Mouse (Mus musculus): Measurements from ENCODE around the gene Cox8a.

Cox8a gene

GRCm38 (mm10) chr19:7223488-7223887 is 6.1 kb upstream of the Cox8a start:
- no peak for DNase-seq (ENCODE audit: low read depth in 2 of 2, low spot score in 2 of 2)

DNA sequence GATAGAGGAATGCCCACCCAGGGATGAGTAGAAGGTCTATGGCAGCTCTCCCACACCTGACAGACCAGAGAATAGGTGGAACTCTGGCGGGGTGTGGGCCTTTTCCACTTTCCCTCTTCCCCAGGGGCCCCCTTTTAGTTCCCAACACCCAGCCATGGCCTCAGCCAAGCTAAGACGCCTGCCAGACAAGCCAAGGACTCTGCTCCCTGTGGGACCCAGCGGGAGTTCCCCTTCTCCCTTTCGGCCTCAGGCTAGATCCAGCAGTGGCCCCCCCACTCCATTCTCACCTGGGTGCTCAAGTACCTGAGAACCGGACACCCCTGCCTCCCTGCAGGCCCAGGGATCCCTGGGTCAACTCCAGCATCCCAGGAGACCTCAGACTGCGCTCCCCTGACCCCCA is 4.8 kb upstream of the Cox8a start:
- no peak for DNase-seq (ENCODE audit: low read depth in 2 of 2, low spot score in 2 of 2)

GRCm38 (mm10) chr19:7218753-7219152 is 1.3 kb upstream of the Cox8a start:
- no peak for DNase-seq (ENCODE audit: low read depth in 2 of 2, low spot score in 2 of 2)

DNA sequence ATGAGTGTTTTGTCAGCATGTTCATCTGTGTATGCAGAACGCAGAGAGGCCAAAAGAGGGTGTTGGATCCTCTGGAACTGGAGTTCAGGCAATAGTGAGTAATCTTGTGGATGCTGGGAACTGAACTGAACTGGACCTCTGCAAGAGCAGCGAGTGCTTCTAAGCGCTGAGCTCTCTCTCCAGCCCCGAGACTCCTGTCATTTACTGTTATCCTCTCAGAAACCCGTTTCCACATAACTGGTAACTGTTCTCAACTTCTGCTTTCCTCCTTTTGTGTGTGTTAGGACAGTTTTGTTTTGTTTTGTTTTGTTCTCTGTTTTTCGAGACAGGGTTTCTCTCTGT is 481 bp upstream of the Cox8a start:
- DNase-seq (ENCODE audit: low read depth in 2 of 2, low spot score in 2 of 2): no peak

- DNase-seq (ENCODE audit: low read depth in 2 of 2, low spot score in 2 of 2): no peak
Measured at GRCm38 (mm10) chr19:7214484-7214883, 2.9 kb downstream of the Cox8a start.

DNA sequence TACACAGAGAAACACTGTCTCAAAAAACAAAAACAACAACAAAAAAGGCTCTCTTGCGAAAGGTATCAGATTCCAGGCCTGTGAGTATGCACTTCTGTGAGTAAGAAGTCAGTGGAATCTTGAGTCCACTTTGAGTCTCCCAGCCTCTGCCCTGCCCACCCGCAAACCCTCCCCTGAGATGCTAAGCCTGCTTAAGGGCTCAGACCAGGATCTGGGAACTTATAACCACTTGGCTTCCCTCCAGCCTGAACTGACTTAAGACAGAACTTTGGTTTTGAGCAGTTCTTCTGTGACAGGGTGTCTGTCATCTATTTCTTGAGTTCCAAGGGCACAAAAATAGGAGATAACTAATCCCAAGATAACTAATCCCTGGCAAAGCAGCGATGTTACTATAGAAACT is 4.4 kb downstream of the Cox8a start:
- no peak for DNase-seq (ENCODE audit: low read depth in 2 of 2, low spot score in 2 of 2)

GRCm38 (mm10) chr19:7212216-7212615 is 5.2 kb downstream of the Cox8a start:
- DNase-seq (ENCODE audit: low read depth in 2 of 2, low spot score in 2 of 2): no peak

GRCm38 (mm10) chr19:7209907-7210646 is 7.3 kb downstream of the Cox8a start:
- DNase-seq (ENCODE audit: low read depth in 2 of 2, low spot score in 2 of 2): no peak

GRCm38 (mm10) chr19:7205753-7206736 is 11.4 kb downstream of the Cox8a start, which contains the start of gene Otub1:
Otub1 (minus strand) TSS chr19:7206316.
- DNase-seq (ENCODE audit: low read depth in 2 of 2, low spot score in 2 of 2): peak; percentile 84 to 94

- DNase-seq (ENCODE audit: low read depth in 2 of 2, low spot score in 2 of 2): no peak
Measured at GRCm38 (mm10) chr19:7205326-7205725, 12.1 kb downstream of the Cox8a start.

DNA sequence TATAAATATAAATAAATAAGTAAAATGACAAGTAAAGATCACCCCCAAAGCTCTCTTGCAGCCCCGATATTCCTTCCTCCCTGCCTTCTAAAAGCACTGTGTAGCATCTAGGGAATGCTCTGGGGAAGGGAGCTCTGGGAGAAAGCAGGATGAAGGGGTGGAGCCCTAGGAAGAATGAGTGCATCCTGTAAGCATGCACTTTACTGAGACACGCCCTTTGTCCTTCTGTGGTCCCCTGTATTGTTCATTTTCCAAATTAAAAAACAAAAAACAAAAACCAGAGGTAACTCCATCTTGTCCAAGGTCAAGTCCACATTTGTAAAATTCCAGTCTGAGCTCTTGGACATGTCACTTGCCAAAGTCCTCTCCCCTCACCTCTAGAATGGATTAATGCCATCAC is 12.5 kb downstream of the Cox8a start:
- no peak for DNase-seq (ENCODE audit: low read depth in 2 of 2, low spot score in 2 of 2)

GRCm38 (mm10) chr19:7200427-7200826 is 17.0 kb downstream of the Cox8a start:
- no peak for DNase-seq (ENCODE audit: low read depth in 2 of 2, low spot score in 2 of 2)

GRCm38 (mm10) chr19:7199089-7199488 is 18.3 kb downstream of the Cox8a start:
- DNase-seq (ENCODE audit: low read depth in 2 of 2, low spot score in 2 of 2): no peak

DNA sequence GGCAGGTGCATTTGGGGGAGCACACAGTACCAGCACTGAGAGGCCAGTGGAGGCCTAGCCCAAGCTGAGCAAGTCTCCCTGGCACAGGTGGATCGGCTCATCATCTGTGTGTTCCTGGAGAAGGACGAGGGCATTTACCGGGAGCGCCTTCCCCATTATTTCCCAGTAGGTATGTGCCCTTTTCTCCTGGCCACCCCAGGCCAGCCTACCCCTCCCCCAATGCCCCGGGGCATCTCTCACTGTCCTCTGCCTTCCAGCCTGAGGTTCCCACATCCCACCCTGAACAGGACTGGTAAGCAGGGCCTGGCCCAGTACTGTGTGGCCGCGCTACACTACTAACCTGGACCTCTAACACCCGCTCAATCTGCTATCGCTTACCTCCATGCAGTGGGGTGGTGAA is 20.0 kb downstream of the Cox8a start:
- DNase-seq (ENCODE audit: low read depth in 2 of 2, low spot score in 2 of 2): no peak

DNA sequence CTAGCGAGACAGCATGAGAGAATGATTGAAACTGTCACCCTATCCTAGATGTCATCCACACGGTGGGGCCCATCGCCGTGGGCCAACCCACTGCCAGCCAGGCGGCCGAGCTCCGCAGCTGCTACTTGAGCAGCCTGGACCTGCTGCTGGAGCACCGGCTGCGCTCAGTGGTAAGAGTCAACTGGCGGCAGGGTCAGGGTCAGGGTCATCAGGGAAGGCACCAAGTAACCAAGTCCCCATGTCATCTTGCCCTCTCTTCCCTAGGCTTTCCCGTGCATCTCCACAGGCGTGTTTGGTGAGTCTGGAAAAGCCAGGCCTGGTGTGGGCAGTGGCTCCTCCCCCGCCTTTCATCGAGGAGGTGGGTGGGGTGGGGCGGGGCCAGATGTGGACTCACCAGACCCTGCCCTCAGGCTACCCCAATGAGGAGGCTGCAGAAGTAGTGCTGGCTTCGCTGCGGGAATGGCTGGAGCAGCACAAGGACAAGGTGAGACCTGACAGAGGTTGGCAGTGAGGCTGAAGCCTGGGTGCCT is 20.6 kb downstream of the Cox8a start:
- DNase-seq (ENCODE audit: low read depth in 2 of 2, low spot score in 2 of 2): no peak

GRCm38 (mm10) chr19:7195900-7196728 is 21.3 kb downstream of the Cox8a start:
- no peak for DNase-seq (ENCODE audit: low read depth in 2 of 2, low spot score in 2 of 2)

DNA sequence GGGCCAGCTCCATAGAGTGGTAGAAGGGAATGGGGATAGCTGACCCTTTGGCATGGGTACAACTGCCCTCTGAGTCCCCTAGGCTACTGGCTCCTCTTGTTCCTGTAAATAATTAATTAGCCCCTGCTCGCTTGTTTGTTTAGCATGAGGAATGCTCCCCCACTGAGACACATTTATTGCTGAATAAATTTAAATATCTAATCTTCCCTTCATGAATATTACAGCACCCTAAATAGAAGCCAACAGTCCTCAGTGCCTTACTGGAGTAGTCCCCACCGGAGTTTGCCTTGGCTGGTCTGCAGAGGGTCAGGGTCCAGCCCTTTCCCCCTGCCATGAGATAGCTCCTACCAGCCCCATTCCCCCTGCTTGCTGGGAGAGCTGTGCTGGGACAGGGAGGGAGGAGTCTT is 24.9 kb downstream of the Cox8a start:
- DNase-seq (ENCODE audit: low read depth in 2 of 2, low spot score in 2 of 2): no peak

DNA sequence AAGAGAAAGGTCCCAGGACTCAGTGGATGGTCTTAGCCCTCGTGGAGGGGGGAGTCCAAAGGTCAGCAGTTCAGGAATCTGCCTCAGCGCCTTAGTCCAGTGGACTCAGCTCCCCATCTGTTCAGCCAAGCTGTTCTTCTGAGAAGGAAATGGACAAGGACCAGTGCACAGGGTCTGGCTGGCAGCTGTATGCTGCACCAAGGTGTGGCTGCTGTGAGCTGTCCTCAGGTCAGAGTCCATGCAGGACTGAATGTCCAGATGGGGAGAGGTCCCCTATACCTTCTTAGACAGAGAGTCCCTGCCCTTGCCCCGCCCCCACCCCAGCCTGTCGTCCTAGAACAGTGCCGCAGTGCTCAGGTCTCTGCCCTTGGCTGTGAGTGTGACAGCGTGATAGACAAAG is 25.8 kb downstream of the Cox8a start:
- no peak for DNase-seq (ENCODE audit: low read depth in 2 of 2, low spot score in 2 of 2)

DNA sequence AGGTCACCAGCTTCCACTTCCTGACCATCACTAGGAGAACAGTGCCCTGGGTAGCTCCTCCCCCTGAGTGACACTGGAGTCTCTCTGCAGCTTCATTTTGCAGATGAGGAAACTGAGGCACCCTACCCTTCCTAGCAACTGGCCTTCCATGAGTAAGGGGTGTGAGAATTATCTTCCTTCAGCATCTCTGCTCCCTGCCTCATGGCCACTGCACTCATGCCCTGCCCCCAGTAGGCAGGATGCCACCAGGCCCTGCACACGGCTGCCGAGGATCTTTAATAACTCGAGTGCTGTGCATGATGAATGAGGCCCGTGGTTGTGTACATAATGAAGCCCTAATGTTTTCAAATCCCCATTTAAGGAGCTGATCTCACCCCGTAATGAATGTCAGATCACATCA is 26.4 kb downstream of the Cox8a start:
- no peak for DNase-seq (ENCODE audit: low read depth in 2 of 2, low spot score in 2 of 2)

- DNase-seq (ENCODE audit: low read depth in 2 of 2, low spot score in 2 of 2): no peak
Measured at GRCm38 (mm10) chr19:7189026-7189425, 28.4 kb downstream of the Cox8a start.

GRCm38 (mm10) chr19:7187157-7187556 is 30.3 kb downstream of the Cox8a start:
- DNase-seq (ENCODE audit: low read depth in 2 of 2, low spot score in 2 of 2): no peak

Measured in CD8-positive naive resting alpha-beta T cell, adult 2 months (primary cell).